Comparison of ENCODE assay signal across 8 mouse cellular contexts in the genomic region with DNA sequence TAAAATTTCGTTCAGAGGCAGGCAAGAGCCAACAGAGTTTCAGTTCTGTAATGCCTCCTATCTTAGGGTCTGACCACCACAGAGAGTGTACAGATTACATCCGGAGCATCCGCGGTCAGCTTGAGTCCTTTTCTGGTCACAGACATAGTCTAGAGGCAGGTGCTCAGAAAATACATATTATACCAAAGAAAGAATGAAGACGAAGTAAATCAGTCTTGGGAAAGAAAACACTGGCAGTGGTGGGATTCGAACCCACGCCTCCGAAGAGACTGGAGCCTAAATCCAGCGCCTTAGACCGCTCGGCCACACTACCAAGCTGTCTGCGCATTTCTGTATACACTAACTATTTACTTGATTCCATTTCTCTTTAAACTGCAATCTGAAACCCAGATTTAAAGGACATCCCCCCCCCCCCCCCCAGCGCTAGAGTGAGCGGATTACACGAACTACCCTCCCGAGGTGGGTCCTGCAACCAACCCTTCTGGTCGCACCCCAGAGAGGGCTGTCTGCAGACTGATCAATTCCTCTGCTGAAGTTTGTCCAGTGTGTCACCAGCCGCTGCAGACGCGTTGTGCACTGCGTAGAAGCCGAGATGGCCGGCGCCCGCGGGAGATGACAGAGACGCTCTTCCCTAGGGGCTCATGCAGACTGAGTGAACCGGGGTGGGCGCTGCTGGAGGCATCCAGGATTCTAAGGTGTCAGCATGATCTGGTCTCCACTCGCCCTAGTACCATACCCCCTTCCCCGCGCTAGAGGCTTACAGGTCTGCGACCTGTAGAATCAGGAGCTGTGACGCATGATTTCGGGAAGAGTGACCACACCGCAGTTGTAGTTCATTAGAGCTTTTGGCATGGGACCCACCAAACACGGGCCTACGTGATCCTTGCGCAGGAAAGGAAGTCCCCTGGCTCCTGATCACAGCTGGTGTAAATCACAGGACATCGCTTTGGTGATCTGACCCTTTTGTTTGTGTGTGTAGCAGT. TPM values are rescaled to one million over a fixed set of nuclear protein-coding genes. Genes with fewer than 3 reads are reported as not detected.
DNase-seq lines count a peak whose midpoint lies in the region; ATAC-seq and TF ChIP-seq lines count a peak whose summit lies in the region.

No protein-coding gene starts in this region.

- H3K4me2 ChIP-seq in forebrain, embryonic 14.5 days (ENCODE audit: low read length), result peak overlapping the region; percentile 74
- peak overlapping the region; percentile 78 for H3K4me2 ChIP-seq in hindbrain, embryonic 12.5 days (replicated peaks)

- peaks cover 3% of the 10 kb centered on the region; the same call in 1 of the 2 replicates for H3K27me3 ChIP-seq in forebrain, embryonic 14.5 days (replicated peaks; ENCODE audit: control insufficient read depth, insufficient read depth, low read length)
- peaks cover 15% of the 10 kb centered on the region for H3K27me3 ChIP-seq in hindbrain, embryonic 12.5 days
- peaks cover 54% of the 10 kb centered on the region for H3K27me3 ChIP-seq in megakaryocyte, embryonic 14.5 days (replicated peaks)

- intact Hi-C loops in gastrocnemius, adult 2 months (cut with DNase I), result no loop called here
- intact Hi-C loops in left cerebral cortex, postnatal 25 days (cut with DNase I), result loop anchor here (10.0 kb wide), 1 partner anchor 932 kb away; a partner anchor contains a TSS

- ATAC-seq in forebrain, embryonic 14.5 days, result peak; percentile 65
- peak; percentile 66 for ATAC-seq in hindbrain, embryonic 12.5 days (ENCODE audit: low FRiP score)

- H3K36me3 ChIP-seq in forebrain, embryonic 14.5 days (ENCODE audit: control insufficient read depth, insufficient read depth, low read length), result no peaks in the 10 kb centered on the region
- H3K36me3 ChIP-seq in hindbrain, embryonic 12.5 days, result no peaks in the 10 kb centered on the region
- H3K36me3 ChIP-seq in megakaryocyte, embryonic 14.5 days (replicated peaks; ENCODE audit: low read length), result no peaks in the 10 kb centered on the region

- no peak for TF ChIP-seq CTCF in gastrocnemius, adult 2 months (IDR thresholded peaks at IDR 0.05)

- H3K4me1 ChIP-seq in forebrain, embryonic 14.5 days (ENCODE audit: control insufficient read depth, insufficient read depth, low read length), result no peaks in the 10 kb centered on the region
- H3K4me1 ChIP-seq in hindbrain, embryonic 12.5 days, result peaks cover 8% of the 10 kb centered on the region
- peaks cover 34% of the 10 kb centered on the region for H3K4me1 ChIP-seq in megakaryocyte, embryonic 14.5 days

- H3K9me3 ChIP-seq in forebrain, embryonic 14.5 days (replicated peaks; ENCODE audit: control insufficient read depth, low read length), result no peaks in the 10 kb centered on the region
- H3K9me3 ChIP-seq in hindbrain, embryonic 12.5 days (replicated peaks), result no peaks in the 10 kb centered on the region
- no peaks in the 10 kb centered on the region for H3K9me3 ChIP-seq in megakaryocyte, embryonic 14.5 days

- H3K9ac ChIP-seq in forebrain, embryonic 14.5 days (ENCODE audit: low read length), result peak overlapping the region; percentile 60
- H3K9ac ChIP-seq in hindbrain, embryonic 12.5 days, result peak overlapping the region; percentile 46

- peak overlapping the region; percentile 93 for H3K4me3 ChIP-seq in gastrocnemius, adult 2 months
- H3K4me3 ChIP-seq in forebrain, embryonic 14.5 days (ENCODE audit: low read depth, low read length), result peak overlapping the region; percentile 44
- peak overlapping the region; percentile 47 for H3K4me3 ChIP-seq in hindbrain, embryonic 12.5 days
- peak overlapping the region; percentile 91 for H3K4me3 ChIP-seq in megakaryocyte, embryonic 14.5 days (replicated peaks)

- peak overlapping the region; percentile 88 for H3K27ac ChIP-seq in gastrocnemius, adult 2 months
- H3K27ac ChIP-seq in forebrain, embryonic 14.5 days (ENCODE audit: low read depth, low read length), result no peak overlapping the region
- no peak overlapping the region for H3K27ac ChIP-seq in hindbrain, embryonic 12.5 days

- WGBS in forebrain, embryonic 14.5 days, result 2% methylated on average over 40 of the region's 40 CpGs
- 2% methylated on average over 40 of the region's 40 CpGs for WGBS in hindbrain, embryonic 12.5 days

- DNase-seq in gastrocnemius, adult 2 months, result peak; percentile 72
- no peak for DNase-seq in gastrocnemius, postnatal 10 days
- peak; percentile 52 for DNase-seq in c-Kit-positive CD71-positive TER-119-negative erythroid progenitor cells, embryonic 14.5 days (ENCODE audit: low read depth)
- peak; percentile 66 for DNase-seq in forebrain, embryonic 14.5 days (ENCODE audit: low spot score)
- DNase-seq in left cerebral cortex, postnatal 25 days (ENCODE audit: low spot score in 2 of 2), result peak; percentile 62 to 68
- DNase-seq in spleen, adult 12 weeks (ENCODE audit: low spot score), result peak; percentile 45

RNA-seq across cellular contexts. Expression of a gene that starts 8.0 kb away (rescaled TPM):
- total RNA-seq in gastrocnemius, adult 2 months (2021), result 10 to 100 TPM; 34.6 to 40.1 TPM
- 10 to 100 TPM; 46.6 to 51.4 TPM for total RNA-seq in gastrocnemius, postnatal 10 days (2021)
- 11.5 and 14.2 TPM in 2 replicates for polyA plus RNA-seq in forebrain, embryonic 14.5 days (2014; fragmentation: Nextera tagmentation; extraction: Ambion mirVana)
- 17.8 and 18.7 TPM in 2 replicates for polyA plus RNA-seq in hindbrain, embryonic 12.5 days (2016; fragmentation: Nextera tagmentation; extraction: Ambion mirVana)
- 10 to 100 TPM; 20.5 to 21.8 TPM for total RNA-seq in left cerebral cortex, postnatal 25 days (2021)
- polyA plus RNA-seq in megakaryocyte, embryonic 14.5 days (2012; ENCODE audit: insufficient read depth, low replicate concordance), result 1.6 TPM in 1 of 2 replicates, not detected in the other

RNA-seq across cellular contexts. Expression of a gene that starts 8.1 kb away (rescaled TPM):
- 1 to 10 TPM; 4.0 TPM for total RNA-seq in gastrocnemius, adult 2 months (2021)
- total RNA-seq in gastrocnemius, postnatal 10 days (2021), result 1 to 10 TPM; 3.3 to 4.6 TPM
- 2.2 and 2.8 TPM in 2 replicates for polyA plus RNA-seq in forebrain, embryonic 14.5 days (2014; fragmentation: Nextera tagmentation; extraction: Ambion mirVana)
- 3.7 and 4.4 TPM in 2 replicates for polyA plus RNA-seq in hindbrain, embryonic 12.5 days (2016; fragmentation: Nextera tagmentation; extraction: Ambion mirVana)
- 1 to 10 TPM; 6.3 to 6.4 TPM for total RNA-seq in left cerebral cortex, postnatal 25 days (2021)
- polyA plus RNA-seq in megakaryocyte, embryonic 14.5 days (2012; ENCODE audit: insufficient read depth, low replicate concordance), result not detected in 2 replicates

RNA-seq across cellular contexts. Expression of a gene that starts 8.7 kb away (rescaled TPM):
- not detected for total RNA-seq in gastrocnemius, adult 2 months (2021)
- total RNA-seq in gastrocnemius, postnatal 10 days (2021), result not detected
- polyA plus RNA-seq in forebrain, embryonic 14.5 days (2014; fragmentation: Nextera tagmentation; extraction: Ambion mirVana), result not detected in 2 replicates
- not detected in 2 replicates for polyA plus RNA-seq in hindbrain, embryonic 12.5 days (2016; fragmentation: Nextera tagmentation; extraction: Ambion mirVana)
- not detected for total RNA-seq in left cerebral cortex, postnatal 25 days (2021)
- polyA plus RNA-seq in megakaryocyte, embryonic 14.5 days (2012; ENCODE audit: insufficient read depth, low replicate concordance), result not detected in 2 replicates

RNA-seq across cellular contexts. Expression of a gene that starts 25.4 kb away (rescaled TPM):
- total RNA-seq in gastrocnemius, adult 2 months (2021), result not detected
- not detected for total RNA-seq in gastrocnemius, postnatal 10 days (2021)
- polyA plus RNA-seq in forebrain, embryonic 14.5 days (2014; fragmentation: Nextera tagmentation; extraction: Ambion mirVana), result not detected in 2 replicates
- not detected in 2 replicates for polyA plus RNA-seq in hindbrain, embryonic 12.5 days (2016; fragmentation: Nextera tagmentation; extraction: Ambion mirVana)
- not detected for total RNA-seq in left cerebral cortex, postnatal 25 days (2021)
- not detected in 2 replicates for polyA plus RNA-seq in megakaryocyte, embryonic 14.5 days (2012; ENCODE audit: insufficient read depth, low replicate concordance)

RNA-seq across cellular contexts. Expression of a gene that starts 31.3 kb away (rescaled TPM):
- total RNA-seq in gastrocnemius, adult 2 months (2021), result not detected
- total RNA-seq in gastrocnemius, postnatal 10 days (2021), result not detected
- polyA plus RNA-seq in forebrain, embryonic 14.5 days (2014; fragmentation: Nextera tagmentation; extraction: Ambion mirVana), result not detected in 2 replicates
- not detected in 2 replicates for polyA plus RNA-seq in hindbrain, embryonic 12.5 days (2016; fragmentation: Nextera tagmentation; extraction: Ambion mirVana)
- not detected for total RNA-seq in left cerebral cortex, postnatal 25 days (2021)
- not detected in 2 replicates for polyA plus RNA-seq in megakaryocyte, embryonic 14.5 days (2012; ENCODE audit: insufficient read depth, low replicate concordance)
